Mouse (Mus musculus) CH12.LX (cell line): Measurements from ENCODE around the gene Cysltr1. TPM values are rescaled to one million over a fixed set of nuclear protein-coding genes. Genes with fewer than 3 reads are reported as not detected.

ENCODE experiments used
- DNase-seq: peaks from one replicate; pipeline ENCODE4 v3.0.0-alpha.2; 2013; ENCODE audit errors: extremely low read depth
- H3K27ac ChIP-seq: 2 replicates; pipeline ENCODE4 v1.5.1; 2012; ENCODE audit warnings: low read depth, mild to moderate bottlenecking, control low read depth, moderate library complexity; ENCODE audit not compliant: insufficient read depth
- H3K27me3 ChIP-seq: replicated peaks from 2 replicates; pipeline ENCODE3; 2012; ENCODE audit warnings: inconsistent platforms
- H3K36me3 ChIP-seq, 2 experiments: replicated peaks in 1 of 2; 2 replicates each; pipeline versions ENCODE3 to v1.6.1; 2012; ENCODE audit warnings: inconsistent platforms in 1 of 2, low read length in 1 of 2, mild to moderate bottlenecking in 1 of 2, mixed read lengths in 1 of 2, moderate library complexity in 1 of 2; ENCODE audit not compliant: control insufficient read depth in 1 of 2, insufficient read depth in 1 of 2
- H3K4me1 ChIP-seq, 2 experiments: 2 replicates each; pipeline ENCODE4 v1.6.1; 2012; ENCODE audit warnings: inconsistent platforms in 1 of 2, moderate library complexity in 1 of 2; ENCODE audit not compliant: insufficient read depth in 2 of 2, control insufficient read depth in 1 of 2
- H3K4me2 ChIP-seq: 2 replicates; pipeline ENCODE4 v1.6.1; 2012; ENCODE audit warnings: low read depth, mild to moderate bottlenecking, control low read depth; ENCODE audit not compliant: poor library complexity, insufficient read depth, severe bottlenecking
- H3K4me3 ChIP-seq, 3 experiments: fragments of 150-350 bp in 1 of 3; sonication (generic) in 1 of 3; replicated peaks in 1 of 3; 2 replicates each; pipeline versions ENCODE3 to v1.5.1; 2011 to 2012; ENCODE audit warnings: low read depth in 2 of 3, low read length in 2 of 3, mild to moderate bottlenecking in 2 of 3, moderate library complexity in 2 of 3, control low read depth in 1 of 3, improper control_type of control experiment in 1 of 3, inconsistent platforms in 1 of 3, mixed read lengths in 1 of 3; ENCODE audit not compliant: poor library complexity in 1 of 3
- H3K79me2 ChIP-seq: replicated peaks from 2 replicates; pipeline ENCODE4 v1.6.1; 2012; ENCODE audit warnings: mild to moderate bottlenecking, moderate library complexity; ENCODE audit not compliant: control insufficient read depth, poor library complexity, insufficient read depth, severe bottlenecking; ENCODE audit errors: extremely low read depth
- H3K9ac ChIP-seq: 2 replicates; pipeline ENCODE4 v1.6.1; 2012; ENCODE audit warnings: low read depth, mild to moderate bottlenecking, control low read depth, moderate library complexity; ENCODE audit not compliant: insufficient read depth
- H3K9me3 ChIP-seq: replicated peaks from 2 replicates; pipeline ENCODE3; 2012; ENCODE audit warnings: low read length, inconsistent platforms, mixed read lengths
- CHD1 ChIP-seq: IDR thresholded peaks from 2 replicates; pipeline ENCODE4 v1.6.1; 2012; ENCODE audit warnings: low read depth, low read length, improper control_type of control experiment, inconsistent platforms
- CHD2 ChIP-seq: IDR thresholded peaks from 2 replicates; pipeline ENCODE4 v1.6.1; 2011; ENCODE audit warnings: low read length, improper control_type of control experiment
- E2F4 ChIP-seq: IDR thresholded peaks from 2 replicates; pipeline ENCODE4 v1.6.1; 2011; ENCODE audit warnings: low read depth, low read length, improper control_type of control experiment; ENCODE audit not compliant: insufficient replicate concordance
- GABPA ChIP-seq: IDR thresholded peaks from 2 replicates; pipeline ENCODE4 v1.6.1; 2012; ENCODE audit warnings: low read depth, low read length, improper control_type of control experiment, inconsistent platforms; ENCODE audit not compliant: insufficient replicate concordance
- JUN ChIP-seq: IDR thresholded peaks from 2 replicates; pipeline ENCODE4 v1.6.1; 2011; ENCODE audit warnings: low read depth, mild to moderate bottlenecking, low read length, improper control_type of control experiment, moderate library complexity; ENCODE audit not compliant: insufficient read depth
- MAFK ChIP-seq: IDR thresholded peaks from 2 replicates; pipeline ENCODE4 v1.6.1; 2011; ENCODE audit warnings: low read length, improper control_type of control experiment; ENCODE audit not compliant: insufficient replicate concordance
- MAX ChIP-seq: IDR thresholded peaks from 2 replicates; pipeline ENCODE4 v1.6.1; 2011; ENCODE audit warnings: low read length, improper control_type of control experiment
- MXI1 ChIP-seq: IDR thresholded peaks from 2 replicates; pipeline ENCODE4 v1.6.1; 2011; ENCODE audit warnings: mild to moderate bottlenecking, low read depth, low read length, improper control_type of control experiment
- MYC ChIP-seq: IDR thresholded peaks from 2 replicates; pipeline ENCODE4 v1.6.1; 2011; ENCODE audit warnings: low read depth, mild to moderate bottlenecking, improper control_type of control experiment, low read length
- NRF1 ChIP-seq: IDR thresholded peaks from 2 replicates; pipeline ENCODE4 v1.6.1; 2014; ENCODE audit warnings: low read depth, mild to moderate bottlenecking, inconsistent platforms, low read length, improper control_type of control experiment, moderate library complexity
- POLR2A ChIP-seq: IDR thresholded peaks from 2 replicates; pipeline ENCODE4 v1.6.1; 2011; ENCODE audit warnings: low read depth, mild to moderate bottlenecking, improper control_type of control experiment, low read length
- POLR2AphosphoS2 ChIP-seq: IDR thresholded peaks from 2 replicates; pipeline ENCODE4 v1.6.1; 2011; ENCODE audit warnings: low read depth, low read length, improper control_type of control experiment
- RAD21 ChIP-seq: IDR thresholded peaks from 2 replicates; pipeline ENCODE4 v1.6.1; 2011; ENCODE audit warnings: low read depth, mild to moderate bottlenecking, low read length, improper control_type of control experiment, moderate library complexity
- RCOR1 ChIP-seq: conservative IDR thresholded peaks from 2 replicates; pipeline ENCODE4 v1.6.1; 2012; ENCODE audit warnings: low read depth, mild to moderate bottlenecking, inconsistent platforms, low read length, improper control_type of control experiment
- SMC3 ChIP-seq: IDR thresholded peaks from 2 replicates; pipeline ENCODE4 v1.6.1; 2011; ENCODE audit warnings: low read depth, low read length, improper control_type of control experiment
- TBP ChIP-seq: conservative IDR thresholded peaks from 2 replicates; pipeline ENCODE4 v1.6.1; 2011; ENCODE audit warnings: low read depth, low read length, improper control_type of control experiment
- USF1 ChIP-seq: IDR thresholded peaks from 2 replicates; pipeline ENCODE4 v1.6.1; 2014; ENCODE audit warnings: low read depth, mild to moderate bottlenecking, inconsistent platforms, low read length, improper control_type of control experiment
- ZC3H11A ChIP-seq: IDR thresholded peaks from 2 replicates; pipeline ENCODE4 v1.6.1; 2012; ENCODE audit warnings: low read depth, mild to moderate bottlenecking, inconsistent platforms, low read length, improper control_type of control experiment
- ZKSCAN1 ChIP-seq: IDR thresholded peaks from 2 replicates; pipeline ENCODE4 v1.6.1; 2012; ENCODE audit warnings: low read depth, inconsistent platforms, low read length, improper control_type of control experiment, borderline replicate concordance
- ZNF384 ChIP-seq: IDR thresholded peaks from 2 replicates; pipeline ENCODE4 v1.6.1; 2012; ENCODE audit warnings: low read depth, low read length, improper control_type of control experiment, inconsistent platforms
- dilution Hi-C: fragments of 300-500 bp; cut with MboI; formaldehyde crosslinking; loops from 2 replicates; pipeline ENCODE4 v1.14.3; 2020; ENCODE audit warnings: low sequenced_read_pairs; ENCODE audit not compliant: extremely low pct_unique_long_range_greater_than_20kb, extremely low pct_ligation_motif_present
- in situ Hi-C: fragments of 300-500 bp; cut with MboI; formaldehyde crosslinking; loops from 3 replicates; pipeline ENCODE4 v1.14.3; 2019; ENCODE audit warnings: low sequenced_read_pairs, low pct_ligation_motif_present, low pct_unique_long_range_greater_than_20kb, mixed read lengths
- polyA plus RNA-seq: library from polyadenylated mRNA; unstranded; fragments of >175 nt; gene quantifications from 2 replicates; pipeline ENCODE4 v1.2.1, GENCODE M21; 2012; ENCODE audit warnings: low read depth; ENCODE audit not compliant: insufficient read length
- total RNA-seq, 2 experiments: library from RNA; depleted of rRNA; stranded (reverse); fragments of 300-350 nt in 1 of 2; fragments of >200 nt in 1 of 2; gene quantifications; 2 replicates each; pipeline ENCODE4 v1.2.3; 2012 to 2014

The Cysltr1 gene
- total and polyA plus RNA-seq, 3 experiments, result 1.1 TPM; not detected in 2

DNA sequence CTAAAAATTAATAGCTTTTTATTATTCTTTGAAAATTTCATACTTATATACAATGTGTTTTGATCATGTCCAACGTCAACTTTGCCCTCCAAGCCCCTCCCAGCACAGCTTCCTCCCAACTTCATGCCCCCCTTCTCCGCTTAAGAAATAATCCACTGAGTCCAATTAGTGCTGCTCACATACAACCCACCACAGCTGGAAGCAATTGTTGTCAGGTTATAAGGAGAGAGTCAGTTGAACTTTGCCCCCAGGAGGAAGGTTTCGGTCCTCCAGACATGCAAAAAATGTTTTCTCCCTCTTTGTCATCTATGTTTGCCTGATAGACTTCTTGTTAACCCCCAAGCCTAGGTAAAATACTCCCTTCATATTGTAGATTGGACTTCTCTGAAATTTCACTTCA is 24.5 kb downstream of the Cysltr1 start:
- TF ChIP-seq POLR2A (no peak), MAX (no peak), USF1 (no peak), TBP (no peak), MXI1 (no peak), CHD1 (no peak), CHD2 (no peak), GABPA (no peak), MYC (no peak), ZNF384 (no peak), E2F4 (no peak), RAD21 (no peak), MAFK (no peak), ZKSCAN1 (no peak)
- H3K79me2 ChIP-seq, result no peaks in the 10 kb centered on the region
- no peaks in the 10 kb centered on the region for H3K9me3 ChIP-seq
- no peak overlapping the region for H3K9ac ChIP-seq
- no peak overlapping the region for H3K4me3 ChIP-seq
- no peaks in the 10 kb centered on the region for H3K4me1 ChIP-seq
- no peaks in the 10 kb centered on the region for H3K36me3 ChIP-seq
- in situ Hi-C loops, result no loop called here
- no peak overlapping the region for H3K27ac ChIP-seq
- no peak for DNase-seq
- no peak overlapping the region for H3K4me2 ChIP-seq
- dilution Hi-C loops, result no loop called here
- no peaks in the 10 kb centered on the region for H3K27me3 ChIP-seq

DNA sequence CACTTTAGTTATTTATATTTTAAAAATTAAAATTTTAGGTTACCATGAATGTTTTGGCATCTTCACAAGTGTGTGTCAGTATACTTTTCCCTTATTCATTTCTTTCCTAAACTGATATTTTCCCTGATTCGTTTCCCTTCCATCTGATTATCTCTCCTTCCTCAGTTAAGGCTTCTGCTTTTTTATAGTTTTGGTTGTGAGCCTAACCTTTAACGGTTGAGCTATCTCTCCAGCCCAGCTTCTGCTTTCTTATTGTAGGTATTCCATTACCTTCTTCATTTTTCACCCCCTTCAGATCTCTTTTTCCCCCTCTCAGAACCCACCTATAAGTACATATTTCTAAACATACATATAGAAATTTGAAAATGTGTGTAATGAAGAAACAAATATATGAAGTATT is 48.0 kb downstream of the Cysltr1 start:
- no peaks in the 10 kb centered on the region for H3K4me1 ChIP-seq
- no peak for DNase-seq
- H3K79me2 ChIP-seq, result no peaks in the 10 kb centered on the region
- no peaks in the 10 kb centered on the region for H3K9me3 ChIP-seq
- TF ChIP-seq SMC3, result no peak
- TF ChIP-seq GABPA, result no peak
- no peak for TF ChIP-seq NRF1
- TF ChIP-seq POLR2AphosphoS2, result no peak
- no peak for TF ChIP-seq RCOR1
- no peak for TF ChIP-seq ZC3H11A
- no peak for TF ChIP-seq MXI1
- TF ChIP-seq JUN, result no peak
- no peak overlapping the region for H3K4me2 ChIP-seq
- H3K4me3 ChIP-seq, result no peak overlapping the region
- H3K36me3 ChIP-seq, result no peaks in the 10 kb centered on the region
- dilution Hi-C loops (no loop called here), in situ Hi-C loops (no loop called here)
- no peak overlapping the region for H3K27ac ChIP-seq
- no peaks in the 10 kb centered on the region for H3K27me3 ChIP-seq
- H3K9ac ChIP-seq, result no peak overlapping the region
